Mouse (Mus musculus) kidney, adult 2 months (tissue): ENCODE data around the gene Osbpl9.

Experiments used
- CTCF ChIP-seq: fragments of 200-500 bp; conservative IDR thresholded peaks from 2 replicates; pipeline ENCODE4 v1.5.1; 2011; ENCODE audit warnings: low read depth, mild to moderate bottlenecking, control low read depth, low read length, moderate library complexity, mixed read lengths; ENCODE audit not compliant: insufficient read depth, insufficient read length
- POLR2A ChIP-seq: fragments of 200-500 bp; IDR thresholded peaks from one replicate; pipeline ENCODE4 v1.6.1; 2011; ENCODE audit warnings: low read depth, low read length, control low read depth

- TF ChIP-seq CTCF, result no peak
- no peak for TF ChIP-seq POLR2A
These were observed 148.1 kb downstream of the Osbpl9 start for GRCm38 (mm10) chr4:109054003-109054402.
